Mouse (Mus musculus) embryonic fibroblast, embryonic 13.5 days (primary cell): ENCODE measurements at regions not wholly inside any gene's neighbourhood (a gene's known extent, or its start where the extent isn't known, plus 50 kb on each side); places are given as distances from the start of the nearest gene placed in this dataset.

Source experiments
- CTCF ChIP-seq: IDR thresholded peaks from 2 replicates; pipeline ENCODE4 v1.5.1; 2011; ENCODE audit warnings: mild to moderate bottlenecking, control low read depth, low read length, moderate library complexity, borderline replicate concordance; ENCODE audit not compliant: insufficient read depth
- POLR2A ChIP-seq: IDR thresholded peaks from 2 replicates; pipeline ENCODE4 v1.6.1; 2011; ENCODE audit warnings: low read depth, mild to moderate bottlenecking, control low read depth, low read length, moderate library complexity

DNA sequence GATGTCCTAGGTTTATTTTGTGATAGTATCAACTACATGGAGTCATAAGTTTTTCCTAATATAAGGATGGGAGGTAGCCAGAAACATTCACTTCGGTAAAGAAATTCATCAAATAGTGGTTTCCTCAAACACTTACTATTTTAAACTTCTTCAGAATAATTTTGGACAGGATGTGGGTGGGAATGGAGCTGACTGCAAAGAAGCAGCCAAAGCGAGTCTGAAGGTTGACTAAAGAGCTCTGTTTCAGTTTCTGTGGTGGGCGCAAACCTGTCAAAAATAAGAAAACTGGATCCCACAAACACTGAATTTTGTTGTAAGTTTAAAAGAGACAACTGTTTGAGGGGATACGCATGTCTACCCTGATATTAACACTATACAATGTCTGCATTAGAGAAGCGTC lies 438.2 kb upstream of the Fign start:
- TF ChIP-seq POLR2A, result no peak
- TF ChIP-seq CTCF, result no peak
